Mouse (Mus musculus) MEL (cell line): ENCODE measurements around the gene Abca17. TPM values are rescaled to one million over a fixed set of nuclear protein-coding genes. Genes with fewer than 3 reads are reported as not detected.
A peak's percentile ranks its signal among the peaks of the same experiment; 100 is the strongest.

Experiments
- DNase-seq: peaks from one replicate; pipeline ENCODE4 v3.0.0; 2011; ENCODE audit warnings: low read depth, low spot score
- H3K27ac ChIP-seq: 2 replicates; pipeline ENCODE4 v1.5.1; 2012; ENCODE audit warnings: low read depth, mild to moderate bottlenecking, control low read depth, low read length, moderate library complexity; ENCODE audit not compliant: control insufficient read depth
- H3K27me3 ChIP-seq, 2 experiments: fragments of 150-350 bp in 1 of 2; sonication (generic) in 1 of 2; 2 replicates each; pipeline ENCODE4 v1.6.1; 2012; ENCODE audit warnings: low read length in 2 of 2, mild to moderate bottlenecking in 2 of 2, improper control_type of control experiment in 1 of 2, moderate library complexity in 1 of 2; ENCODE audit not compliant: insufficient read depth in 2 of 2, control insufficient read depth in 1 of 2
- H3K36me3 ChIP-seq, 2 experiments: 2 replicates each; pipeline ENCODE4 v1.6.1; 2012 to 2014; ENCODE audit warnings: low read length in 2 of 2, improper control_type of control experiment in 1 of 2, inconsistent platforms in 1 of 2, mild to moderate bottlenecking in 1 of 2; ENCODE audit not compliant: insufficient read depth in 2 of 2, control insufficient read depth in 1 of 2
- H3K4me1 ChIP-seq, 2 experiments: fragments of 150-350 bp in 1 of 2; sonication (generic) in 1 of 2; 2 replicates each; pipeline ENCODE4 v1.6.1; 2012; ENCODE audit warnings: low read length in 2 of 2, improper control_type of control experiment in 1 of 2, mild to moderate bottlenecking in 1 of 2; ENCODE audit not compliant: insufficient read depth in 2 of 2, control insufficient read depth in 1 of 2
- H3K4me3 ChIP-seq, 2 experiments: fragments of 150-350 bp in 1 of 2; sonication (generic) in 1 of 2; 2 replicates each; pipeline ENCODE4 v1.5.1; 2012; ENCODE audit warnings: low read depth in 2 of 2, low read length in 2 of 2, mild to moderate bottlenecking in 2 of 2, moderate library complexity in 2 of 2, control low read depth in 1 of 2, improper control_type of control experiment in 1 of 2; ENCODE audit not compliant: control insufficient read depth in 1 of 2, insufficient read depth in 1 of 2
- H3K79me2 ChIP-seq: 2 replicates; pipeline ENCODE4 v1.6.1; 2012; ENCODE audit warnings: mild to moderate bottlenecking, low read length, moderate library complexity; ENCODE audit not compliant: control insufficient read depth, poor library complexity, insufficient read depth
- H3K9ac ChIP-seq: 2 replicates; pipeline ENCODE4 v1.6.1; 2012; ENCODE audit warnings: low read depth, mild to moderate bottlenecking, control low read depth, low read length, moderate library complexity; ENCODE audit not compliant: control insufficient read depth, poor library complexity, severe bottlenecking
- H3K9me3 ChIP-seq: fragments of 150-350 bp; sonication (generic); replicated peaks from 2 replicates; pipeline ENCODE4 v1.6.1; 2012; ENCODE audit warnings: mild to moderate bottlenecking, low read length, improper control_type of control experiment, moderate library complexity; ENCODE audit not compliant: insufficient read depth
- BHLHE40 ChIP-seq: IDR thresholded peaks from 2 replicates; pipeline ENCODE4 v1.6.1; 2012; ENCODE audit warnings: low read depth, mild to moderate bottlenecking, inconsistent platforms, low read length, improper control_type of control experiment, borderline replicate concordance
- CHD1 ChIP-seq: IDR thresholded peaks from 2 replicates; pipeline ENCODE4 v1.6.1; 2012; ENCODE audit warnings: low read depth, mild to moderate bottlenecking, inconsistent platforms, low read length, improper control_type of control experiment
- CTCF ChIP-seq, 3 experiments: IDR thresholded peaks in 2 of 3; conservative IDR thresholded peaks in 1 of 3; 2 replicates each; pipeline ENCODE4 v1.5.1; 2011 to 2012; ENCODE audit warnings: low read length in 3 of 3, low read depth in 2 of 3, mild to moderate bottlenecking in 2 of 3, improper control_type of control experiment in 1 of 3, inconsistent platforms in 1 of 3, mixed read lengths in 1 of 3, moderate library complexity in 1 of 3; ENCODE audit not compliant: control insufficient read depth in 1 of 3, insufficient read depth in 1 of 3, poor library complexity in 1 of 3, severe bottlenecking in 1 of 3
- ELF1 ChIP-seq: IDR thresholded peaks from 2 replicates; pipeline ENCODE4 v1.6.1; 2014; ENCODE audit warnings: low read depth, mild to moderate bottlenecking, inconsistent platforms, low read length, improper control_type of control experiment, moderate library complexity
- EP300 ChIP-seq, 2 experiments: IDR thresholded peaks; 2 replicates each; pipeline ENCODE4 v1.6.1; 2011; ENCODE audit warnings: improper control_type of control experiment in 2 of 2, low read length in 2 of 2, low read depth in 1 of 2, mild to moderate bottlenecking in 1 of 2
- ETS1 ChIP-seq: IDR thresholded peaks from 2 replicates; pipeline ENCODE4 v1.6.1; 2012; ENCODE audit warnings: low read depth, mild to moderate bottlenecking, inconsistent platforms, low read length, improper control_type of control experiment, moderate library complexity
- GABPA ChIP-seq: IDR thresholded peaks from 2 replicates; pipeline ENCODE4 v1.6.1; 2012; ENCODE audit warnings: low read depth, mild to moderate bottlenecking, inconsistent platforms, low read length, improper control_type of control experiment, moderate library complexity
- GATA1 ChIP-seq: IDR thresholded peaks from 2 replicates; pipeline ENCODE4 v1.6.1; 2011; ENCODE audit warnings: low read depth, low read length, improper control_type of control experiment
- HCFC1 ChIP-seq: IDR thresholded peaks from 2 replicates; pipeline ENCODE4 v1.6.1; 2012; ENCODE audit warnings: low read depth, mild to moderate bottlenecking, inconsistent platforms, low read length, improper control_type of control experiment, moderate library complexity
- JUND ChIP-seq: IDR thresholded peaks from 2 replicates; pipeline ENCODE4 v1.6.1; 2011; ENCODE audit warnings: low read depth, mild to moderate bottlenecking, improper control_type of control experiment, low read length
- KAT2A ChIP-seq: conservative IDR thresholded peaks from 2 replicates; pipeline ENCODE4 v1.6.1; 2012; ENCODE audit warnings: low read depth, low read length, improper control_type of control experiment, inconsistent platforms
- MAFK ChIP-seq: IDR thresholded peaks from 2 replicates; pipeline ENCODE4 v1.6.1; 2011; ENCODE audit warnings: low read depth, mild to moderate bottlenecking, low read length, improper control_type of control experiment, borderline replicate concordance
- MAX ChIP-seq: IDR thresholded peaks from 2 replicates; pipeline ENCODE4 v1.6.1; 2011; ENCODE audit warnings: low read length, improper control_type of control experiment
- MAZ ChIP-seq: IDR thresholded peaks from 2 replicates; pipeline ENCODE4 v1.6.1; 2012; ENCODE audit warnings: low read depth, mild to moderate bottlenecking, inconsistent platforms, low read length, improper control_type of control experiment
- MXI1 ChIP-seq: IDR thresholded peaks from 2 replicates; pipeline ENCODE4 v1.6.1; 2011; ENCODE audit warnings: mild to moderate bottlenecking, low read depth, low read length, improper control_type of control experiment
- MYC ChIP-seq: IDR thresholded peaks from 2 replicates; pipeline ENCODE4 v1.6.1; 2011; ENCODE audit warnings: low read depth, mild to moderate bottlenecking, low read length, improper control_type of control experiment, moderate library complexity
- NELFE ChIP-seq: IDR thresholded peaks from 2 replicates; pipeline ENCODE4 v1.6.1; 2011; ENCODE audit warnings: low read depth, low read length, improper control_type of control experiment
- NRF1 ChIP-seq: IDR thresholded peaks from 2 replicates; pipeline ENCODE4 v1.6.1; 2014; ENCODE audit warnings: low read depth, mild to moderate bottlenecking, inconsistent platforms, low read length, improper control_type of control experiment, moderate library complexity; ENCODE audit not compliant: poor library complexity, insufficient read depth, severe bottlenecking
- POLR2A ChIP-seq, 2 experiments: IDR thresholded peaks; 2 replicates each; pipeline ENCODE4 v1.6.1; 2011 to 2012; ENCODE audit warnings: low read length in 2 of 2, mild to moderate bottlenecking in 2 of 2, control low read depth in 1 of 2, improper control_type of control experiment in 1 of 2, low read depth in 1 of 2, moderate library complexity in 1 of 2; ENCODE audit not compliant: control insufficient read depth in 1 of 2, insufficient read depth in 1 of 2, poor library complexity in 1 of 2
- POLR2AphosphoS2 ChIP-seq: IDR thresholded peaks from 2 replicates; pipeline ENCODE4 v1.6.1; 2011; ENCODE audit warnings: low read length, improper control_type of control experiment
- POLR2AphosphoS5 ChIP-seq: IDR thresholded peaks from 2 replicates; pipeline ENCODE4 v1.6.1; 2012; ENCODE audit warnings: low read depth, borderline replicate concordance, mild to moderate bottlenecking, inconsistent platforms, low read length, moderate library complexity, mixed read lengths
- RAD21 ChIP-seq: IDR thresholded peaks from 2 replicates; pipeline ENCODE4 v1.6.1; 2011; ENCODE audit warnings: mild to moderate bottlenecking, low read depth, low read length, improper control_type of control experiment
- SIN3A ChIP-seq: IDR thresholded peaks from 2 replicates; pipeline ENCODE4 v1.6.1; 2012; ENCODE audit warnings: low read length, improper control_type of control experiment, inconsistent platforms
- SMC3 ChIP-seq: IDR thresholded peaks from 2 replicates; pipeline ENCODE4 v1.6.1; 2011; ENCODE audit warnings: low read depth, low read length, improper control_type of control experiment
- TCF12 ChIP-seq: IDR thresholded peaks from 2 replicates; pipeline ENCODE4 v1.6.1; 2014; ENCODE audit warnings: low read depth, mild to moderate bottlenecking, inconsistent platforms, low read length, improper control_type of control experiment, moderate library complexity
- UBTF ChIP-seq: IDR thresholded peaks from 2 replicates; pipeline ENCODE4 v1.6.1; 2012; ENCODE audit warnings: low read depth, mild to moderate bottlenecking, inconsistent platforms, low read length, improper control_type of control experiment, moderate library complexity, borderline replicate concordance; ENCODE audit not compliant: insufficient read depth
- USF1 ChIP-seq: IDR thresholded peaks from 2 replicates; pipeline ENCODE4 v1.6.1; 2014; ENCODE audit warnings: low read depth, mild to moderate bottlenecking, inconsistent platforms, low read length, improper control_type of control experiment, moderate library complexity
- USF2 ChIP-seq, 2 experiments: IDR thresholded peaks; 2 replicates each; pipeline ENCODE4 v1.6.1; 2011 to 2012; ENCODE audit warnings: improper control_type of control experiment in 2 of 2, low read length in 2 of 2, borderline replicate concordance in 1 of 2, inconsistent platforms in 1 of 2, low read depth in 1 of 2, mild to moderate bottlenecking in 1 of 2; ENCODE audit not compliant: insufficient read depth in 1 of 2
- ZC3H11A ChIP-seq: IDR thresholded peaks from 2 replicates; pipeline ENCODE4 v1.6.1; 2012; ENCODE audit warnings: low read depth, mild to moderate bottlenecking, inconsistent platforms, low read length, improper control_type of control experiment
- ZMIZ1 ChIP-seq: IDR thresholded peaks from 2 replicates; pipeline ENCODE4 v1.6.1; 2012; ENCODE audit warnings: low read depth, mild to moderate bottlenecking, inconsistent platforms, low read length, improper control_type of control experiment, moderate library complexity
- polyA plus RNA-seq, 2 experiments: library from polyadenylated mRNA; stranded (reverse) in 1 of 2; unstranded in 1 of 2; fragments of >175 nt in 1 of 2; fragments of >200 nt in 1 of 2; gene quantifications; 2 replicates each; pipeline versions ENCODE4 v1.2.1 to v1.2.4; 2012; ENCODE audit warnings: low replicate concordance in 2 of 2, low read depth in 1 of 2; ENCODE audit not compliant: insufficient read length in 2 of 2, insufficient read depth in 1 of 2, missing spikeins in 1 of 2
- total RNA-seq: library from RNA; depleted of rRNA; stranded (reverse); fragments of 300-350 nt; gene quantifications from 2 replicates; pipeline ENCODE4 v1.2.3, GENCODE M21; 2012

Gene Abca17
- total and polyA plus RNA-seq, 3 experiments = 0.03 to 0.04 TPM; not detected in 1

GRCm38 (mm10) chr17:24351760-24352357 lies 991 bp upstream of the Abca17 start, which contains the start of gene Abca3:
Abca3 (plus strand) TSS chr17:24351950.
- Histone ChIP-seq H3K4me3 (peak within 1 kb of the TSS; percentile 74 to 96), H3K27me3 (no peaks in the 10 kb centered on the region), H3K27ac (peak within 1 kb of the TSS; percentile 88), H3K9me3 (no peaks in the 10 kb centered on the region), H3K4me1 (peaks cover 9 to 31% of the 10 kb centered on the region in 2 experiments), H3K9ac (peak within 1 kb of the TSS; percentile 96), H3K79me2 (peaks cover 41% of the 10 kb centered on the region), H3K36me3 (peaks cover 0 to 23% of the 10 kb centered on the region in 2 experiments; a peak in 2 of 4 replicates)
- peak; percentile 98 for DNase-seq
- TF ChIP-seq USF2 (IDR thresholded peaks at IDR 0.05; ENCODE audit: borderline replicate concordance in 1 of 2, insufficient read depth in 1 of 2, low read depth in 1 of 2, low read length in 2 of 2) (no peak), POLR2AphosphoS5 (no peak), UBTF (no peak), SMC3 (peak; percentile 29; the same call in 1 of the 2 replicates), ZC3H11A (no peak), ELF1 (peak; percentile 62), MAZ (peak; percentile 95), CHD1 (no peak), MAX (peak; percentile 95), JUND (no peak), NELFE (peak; percentile 63), POLR2AphosphoS2 (peak; percentile 65; the same call in 1 of the 2 replicates), MAFK (no peak), RAD21 (peak; percentile 21), GABPA (no peak), ETS1 (peak; percentile 51; the same call in 1 of the 2 replicates), CTCF (IDR thresholded peaks at IDR 0.05 in 2 of 3, conservative IDR thresholded peaks at IDR 0.05 in 1 of 3; ENCODE audit: control insufficient read depth in 1 of 3, insufficient read depth in 1 of 3, low read depth in 2 of 3, low read length in 3 of 3, poor library complexity in 1 of 3, severe bottlenecking in 1 of 3) (peak; percentile 88 to 95 (median 92)), TCF12 (peak; percentile 59), BHLHE40 (peak; percentile 44; the same call in 1 of the 2 replicates), SIN3A (peak; percentile 83), MYC (peak; percentile 98), KAT2A (no peak), MXI1 (peak; percentile 97), EP300 (IDR thresholded peaks at IDR 0.05; ENCODE audit: low read depth in 1 of 2, low read length in 2 of 2) (no peak), ZMIZ1 (peak; percentile 63; the same call in 1 of the 2 replicates), GATA1 (no peak), POLR2A (IDR thresholded peaks at IDR 0.05; ENCODE audit: control insufficient read depth in 1 of 2, insufficient read depth in 1 of 2, low read depth in 1 of 2, low read length in 2 of 2, poor library complexity in 1 of 2) (peak in 1 of 2 experiments; percentile 67; a peak in 2 of 4 replicates), USF1 (peak; percentile 58), NRF1 (peak; percentile 87), HCFC1 (peak; percentile 70)
